Mouse (Mus musculus): ENCODE data around the gene Hist2h3c2.
"Not testable (repeated sequence)": the region's sequence is repeated elsewhere in the genome, so short reads cannot be mapped to it uniquely, and the experiment has no call there.

Gene Hist2h3c2

DNA sequence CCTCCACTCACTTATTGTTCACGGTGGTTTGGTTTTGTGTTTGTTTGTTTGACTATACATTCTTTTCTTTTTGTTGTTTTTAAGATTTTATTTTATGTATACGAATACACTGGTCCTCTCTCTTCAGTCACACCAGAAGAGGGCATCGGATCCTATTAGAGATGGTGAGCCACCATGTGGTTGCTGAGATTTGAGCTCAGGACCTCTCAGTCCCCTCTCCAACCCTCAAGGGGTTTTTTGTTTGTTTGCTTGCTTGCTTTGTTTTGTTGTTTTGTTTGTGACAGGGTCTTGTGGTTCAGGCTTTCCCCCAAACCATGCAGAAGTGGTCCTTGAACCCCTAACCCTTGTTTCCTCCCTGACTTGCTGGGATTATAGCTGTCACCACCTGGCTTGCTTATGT lies 22.7 kb upstream of the Hist2h3c2 start:
- no peak for DNase-seq (ENCODE audit: extremely low spot score, low read depth, low spot score)

DNA sequence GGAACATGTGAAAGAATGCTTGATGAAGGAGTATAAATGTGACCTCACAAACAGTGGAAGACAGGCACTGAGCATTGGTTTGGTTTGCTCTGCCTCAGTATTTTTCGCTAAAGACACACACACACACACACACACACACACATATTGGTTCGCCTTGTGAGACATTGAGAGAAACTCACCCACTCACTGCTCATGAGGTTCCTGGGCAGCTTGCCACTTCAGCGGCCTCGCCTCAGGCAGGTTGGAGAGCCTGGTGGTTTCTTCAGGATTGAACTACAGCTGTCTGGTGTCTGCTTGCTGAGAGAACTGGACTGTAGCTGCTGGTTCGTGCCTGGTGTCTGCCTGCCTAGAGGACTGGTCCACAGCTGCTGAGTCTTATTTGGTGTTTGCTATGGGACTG lies 21.3 kb upstream of the Hist2h3c2 start:
- no peak for DNase-seq (ENCODE audit: extremely low spot score, low read depth, low spot score)

DNA sequence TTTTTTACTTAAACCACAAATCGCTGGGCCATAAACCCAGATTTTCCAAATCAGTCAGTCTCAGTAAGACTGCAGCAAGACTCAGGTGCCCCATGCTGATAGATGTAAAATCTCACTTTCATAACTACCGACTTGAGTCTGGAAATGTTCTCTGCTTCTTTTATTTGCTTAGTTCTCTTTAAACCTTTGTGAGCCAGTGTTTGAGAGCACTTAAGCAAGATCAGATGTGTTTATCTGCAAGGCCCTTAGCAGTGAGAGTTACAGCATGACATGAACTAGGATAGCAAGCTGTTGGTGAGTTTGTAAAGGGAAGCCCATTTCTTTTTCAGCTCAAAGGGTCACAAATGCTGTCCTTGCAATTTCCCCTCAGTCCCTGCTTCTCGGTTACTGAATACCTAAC lies 18.3 kb upstream of the Hist2h3c2 start:
- DNase-seq (ENCODE audit: extremely low spot score, low read depth, low spot score), result no peak

DNA sequence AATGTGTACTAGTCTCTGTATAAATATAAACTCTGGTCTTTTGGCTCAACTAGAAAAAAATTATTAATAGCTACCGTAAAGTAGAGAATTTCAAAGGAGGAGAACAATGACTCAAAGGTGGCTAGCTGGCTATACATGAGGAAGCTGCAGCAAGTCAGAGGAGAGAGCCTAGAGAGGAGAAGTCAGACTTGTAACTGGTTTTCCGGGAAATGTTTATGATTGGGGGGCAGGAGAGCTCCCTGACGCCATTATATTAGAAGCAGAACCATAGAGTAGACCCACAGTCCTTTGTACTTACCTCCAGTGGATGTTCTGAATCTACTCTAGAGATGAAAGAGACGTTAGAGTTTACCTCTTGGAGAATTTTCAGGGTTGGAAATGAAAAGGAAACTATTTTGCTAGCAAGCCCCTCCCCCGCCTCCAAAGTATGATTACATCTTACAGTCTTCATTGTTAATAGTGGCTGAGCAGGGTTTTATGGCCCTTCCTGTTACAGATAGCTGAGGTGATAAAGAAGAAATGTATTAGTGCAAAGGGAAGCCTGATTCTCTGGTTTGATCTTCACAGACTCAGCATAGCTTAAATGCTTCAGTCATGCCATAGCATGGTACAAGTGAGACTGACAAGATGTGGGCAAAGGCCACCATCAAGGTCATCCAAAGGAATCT lies 17.1 kb upstream of the Hist2h3c2 start:
- no peak for DNase-seq (ENCODE audit: extremely low spot score, low read depth, low spot score)

DNA sequence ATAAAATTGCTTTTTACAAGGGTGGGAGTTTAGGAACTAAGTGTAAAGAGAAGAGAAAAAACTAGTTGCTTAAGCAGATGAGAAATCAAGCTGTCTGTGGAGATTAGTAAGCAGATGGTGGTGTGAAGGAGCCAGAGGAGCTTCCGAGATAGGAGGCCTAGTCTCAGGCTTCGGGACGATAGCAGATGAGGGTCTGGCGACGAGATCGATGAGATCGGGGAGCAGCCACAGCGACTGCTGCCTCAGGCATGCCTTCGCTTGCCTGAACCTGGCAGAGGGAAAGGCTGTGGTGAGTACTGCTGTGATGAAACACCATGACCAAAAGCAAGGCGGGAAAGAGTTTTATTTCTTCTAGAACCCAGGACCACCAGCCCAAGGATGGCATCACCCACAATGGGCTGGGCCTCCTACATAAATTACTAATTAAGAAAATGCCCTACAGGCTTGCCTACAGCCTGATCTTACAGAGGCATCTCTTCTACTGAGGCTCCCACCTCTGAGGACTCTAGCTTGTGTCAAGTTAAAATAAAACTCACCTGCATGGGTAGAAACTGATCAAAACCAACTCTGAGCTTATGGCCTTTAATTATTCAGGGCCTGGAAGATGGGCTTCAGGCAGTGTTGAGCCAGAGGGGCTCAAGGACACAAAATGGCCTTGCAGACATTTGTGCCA lies 15.9 kb upstream of the Hist2h3c2 start:
- DNase-seq (ENCODE audit: extremely low spot score, low read depth, low spot score), result no peak

DNA sequence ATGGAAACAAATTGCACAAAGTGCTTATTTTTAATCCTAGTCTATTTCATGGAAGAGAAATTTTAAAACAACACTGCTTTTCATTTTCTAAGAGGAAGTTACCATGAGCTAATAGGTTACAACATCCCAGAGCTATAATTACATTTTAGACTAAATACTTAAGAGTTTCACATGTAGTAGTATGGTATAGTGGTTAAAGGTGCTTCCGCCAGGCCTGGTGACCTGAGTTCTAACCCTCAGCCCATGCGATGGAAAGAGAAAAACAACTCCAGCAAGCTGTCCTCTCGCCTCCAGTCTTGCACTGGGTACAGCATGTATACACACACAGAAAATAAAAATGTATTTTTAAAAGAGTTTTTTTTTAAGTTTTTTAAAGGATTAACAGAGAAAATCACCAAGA lies 12.9 kb upstream of the Hist2h3c2 start:
- no peak for DNase-seq (ENCODE audit: extremely low spot score, low read depth, low spot score)

DNA sequence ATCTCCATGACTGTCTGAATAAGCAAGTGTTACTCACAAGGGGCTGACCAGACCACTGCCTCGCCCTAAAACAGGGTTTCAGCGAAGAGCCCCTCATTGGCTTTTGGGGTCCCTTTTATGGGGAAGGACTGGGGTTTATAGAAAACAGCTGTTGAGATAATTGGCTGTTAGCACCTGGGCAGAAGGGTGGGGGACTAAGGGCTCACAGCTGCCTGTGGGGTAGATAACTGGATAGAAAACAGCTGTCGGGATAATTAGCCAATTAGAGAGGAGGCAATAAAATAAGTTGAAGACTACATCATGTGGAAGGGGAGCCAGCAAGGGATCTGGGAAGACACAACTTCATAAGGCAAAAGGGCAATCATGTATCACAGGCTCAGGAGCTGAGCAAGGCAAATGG lies 12.0 kb upstream of the Hist2h3c2 start:
- no peak for DNase-seq (ENCODE audit: extremely low spot score, low read depth, low spot score)

DNA sequence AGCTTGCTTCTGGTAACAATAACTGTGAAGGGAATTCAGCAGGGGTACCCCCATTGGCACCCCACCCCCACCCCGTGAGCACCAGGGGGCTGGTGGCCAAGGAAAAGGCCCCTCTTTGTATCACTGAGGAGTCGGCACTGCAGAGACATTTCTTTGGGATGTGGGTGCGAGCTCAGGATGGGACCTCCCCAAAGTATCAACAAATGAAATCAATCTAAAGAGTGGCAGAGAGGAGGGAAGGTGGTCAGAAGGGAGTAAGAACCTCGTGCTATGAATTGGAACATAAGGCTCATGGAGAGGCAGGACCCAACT lies 10.1 kb upstream of the Hist2h3c2 start:
- DNase-seq (ENCODE audit: extremely low spot score, low read depth, low spot score), result no peak

DNA sequence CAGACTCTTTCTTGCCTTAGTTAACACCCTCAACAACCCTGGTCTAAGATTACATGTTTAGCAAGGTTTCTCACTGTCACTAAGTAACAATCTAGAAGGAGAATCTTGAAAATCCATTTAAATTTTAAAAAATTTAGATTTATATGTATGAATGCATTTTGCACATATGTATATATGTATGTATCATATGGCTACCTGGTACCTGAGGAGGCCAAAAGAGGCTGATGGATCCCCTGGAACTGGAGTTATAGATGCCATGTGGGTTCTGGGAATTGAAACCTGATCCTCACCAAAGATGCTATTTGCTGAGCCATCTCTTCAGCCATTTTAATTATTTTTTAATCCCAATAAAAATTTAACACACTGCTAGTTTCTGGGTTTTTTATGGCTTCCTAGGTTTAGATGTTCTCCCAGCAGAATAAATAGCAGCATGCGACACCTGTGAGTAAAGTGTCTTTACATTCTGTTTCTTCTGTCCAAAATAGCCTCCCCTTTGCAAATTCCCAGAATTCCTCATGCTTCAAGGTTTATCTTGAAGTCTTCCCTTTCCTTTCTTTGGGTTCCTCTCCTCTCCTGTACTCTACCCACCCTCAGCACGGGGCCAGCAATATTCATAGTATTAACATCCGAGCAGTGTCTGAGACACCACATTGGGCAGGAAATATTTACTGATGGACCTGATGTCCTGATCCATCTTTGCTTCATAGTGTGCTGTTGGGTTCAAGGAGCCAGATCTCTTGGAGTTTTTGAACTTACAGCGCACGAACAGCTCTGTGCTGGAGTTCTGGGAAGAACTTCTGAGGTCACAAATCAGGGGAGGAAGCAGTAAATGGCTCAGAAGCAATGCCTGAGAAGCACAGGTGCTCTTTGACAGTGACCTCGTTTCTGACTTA lies 9.5 kb upstream of the Hist2h3c2 start:
- no peak for DNase-seq (ENCODE audit: extremely low spot score, low read depth, low spot score)

DNA sequence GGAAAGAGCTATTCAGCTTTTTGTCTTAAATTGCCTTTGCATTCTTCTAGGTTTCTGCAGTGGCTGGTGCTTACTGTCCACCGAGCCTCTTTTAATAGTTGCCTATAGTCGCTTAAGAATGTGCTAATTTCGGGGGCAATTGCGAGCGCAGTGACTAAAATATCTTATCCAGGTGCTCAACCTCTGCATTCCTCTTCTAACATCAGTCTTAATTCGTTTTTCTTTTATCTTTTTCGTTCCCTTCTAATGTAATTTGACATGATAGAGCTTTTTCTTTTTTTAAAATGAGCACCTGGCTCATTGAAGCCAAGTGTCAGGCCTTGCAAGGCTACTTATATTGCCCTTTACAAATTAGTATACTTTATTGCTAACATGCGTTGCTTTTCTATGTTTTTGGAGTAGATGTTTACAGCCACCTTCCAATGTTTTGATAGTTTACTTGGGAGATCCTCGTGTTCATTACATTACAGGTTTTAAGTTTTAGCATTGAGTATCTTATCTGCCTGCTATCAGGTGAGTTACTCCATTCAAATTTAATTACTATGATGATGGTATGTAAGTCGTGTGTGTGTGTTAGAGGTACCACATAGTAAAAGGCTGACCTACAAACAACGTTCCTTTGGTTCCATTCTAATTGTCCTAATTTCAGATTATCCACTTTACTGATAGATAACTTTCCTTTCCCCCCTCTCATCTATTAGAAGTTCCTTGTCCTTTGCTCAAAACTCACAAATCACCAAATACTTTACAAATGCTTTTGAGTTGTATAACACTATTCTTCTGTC lies 8.6 kb upstream of the Hist2h3c2 start:
- peak; percentile 46 for DNase-seq (ENCODE audit: extremely low spot score, low read depth, low spot score)

DNA sequence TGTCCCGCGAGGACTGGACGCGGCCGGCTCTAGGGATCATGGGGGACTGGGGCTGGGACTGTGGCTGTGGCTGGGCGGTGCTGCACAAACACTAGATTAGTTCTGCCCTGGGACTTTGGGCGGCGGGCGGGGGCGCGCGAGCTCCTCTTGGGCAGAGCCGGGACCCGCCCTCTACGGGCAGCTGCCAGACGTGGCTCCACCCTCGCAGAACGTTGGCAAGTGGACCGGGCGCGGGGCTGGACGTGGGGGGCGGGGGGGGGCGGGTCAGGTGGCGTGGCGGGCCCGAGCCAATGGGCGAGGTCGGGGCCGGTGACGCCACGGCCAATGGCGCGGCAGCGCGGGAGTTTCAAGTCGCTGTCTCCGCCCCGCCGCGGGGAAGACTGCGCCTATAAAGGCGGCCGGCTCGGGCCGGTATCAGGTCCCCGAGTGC lies 7.5 kb upstream of the Hist2h3c2 start, which contains the start of gene Hist2h3c1:
TSS of gene Hist2h3c1 (plus strand) at position 259 of the 430 bp plus-strand sequence.
- not testable (repeated sequence) for DNase-seq (ENCODE audit: extremely low spot score, low read depth, low spot score)

DNA sequence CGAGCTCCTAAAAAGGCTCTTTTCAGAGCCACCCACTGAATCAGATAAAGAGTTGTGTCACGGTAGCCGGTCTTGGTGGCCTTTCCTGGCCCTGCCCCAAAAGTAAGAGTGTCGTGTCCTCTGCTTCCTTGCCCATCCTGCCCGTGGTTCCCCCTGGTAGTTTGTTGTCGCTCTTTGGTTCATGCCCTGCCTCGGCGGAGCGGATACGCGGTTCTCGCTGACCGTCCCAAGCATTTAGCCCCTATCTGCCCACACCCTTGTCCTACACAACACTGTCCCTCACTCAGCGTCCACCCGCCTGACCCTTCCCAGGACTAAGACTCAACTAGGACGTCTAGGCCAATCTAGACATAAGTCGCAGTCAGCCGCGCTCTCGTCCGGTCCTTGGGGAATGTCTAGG lies 7.1 kb upstream of the Hist2h3c2 start:
- DNase-seq (ENCODE audit: extremely low spot score, low read depth, low spot score), result not testable (repeated sequence)

DNA sequence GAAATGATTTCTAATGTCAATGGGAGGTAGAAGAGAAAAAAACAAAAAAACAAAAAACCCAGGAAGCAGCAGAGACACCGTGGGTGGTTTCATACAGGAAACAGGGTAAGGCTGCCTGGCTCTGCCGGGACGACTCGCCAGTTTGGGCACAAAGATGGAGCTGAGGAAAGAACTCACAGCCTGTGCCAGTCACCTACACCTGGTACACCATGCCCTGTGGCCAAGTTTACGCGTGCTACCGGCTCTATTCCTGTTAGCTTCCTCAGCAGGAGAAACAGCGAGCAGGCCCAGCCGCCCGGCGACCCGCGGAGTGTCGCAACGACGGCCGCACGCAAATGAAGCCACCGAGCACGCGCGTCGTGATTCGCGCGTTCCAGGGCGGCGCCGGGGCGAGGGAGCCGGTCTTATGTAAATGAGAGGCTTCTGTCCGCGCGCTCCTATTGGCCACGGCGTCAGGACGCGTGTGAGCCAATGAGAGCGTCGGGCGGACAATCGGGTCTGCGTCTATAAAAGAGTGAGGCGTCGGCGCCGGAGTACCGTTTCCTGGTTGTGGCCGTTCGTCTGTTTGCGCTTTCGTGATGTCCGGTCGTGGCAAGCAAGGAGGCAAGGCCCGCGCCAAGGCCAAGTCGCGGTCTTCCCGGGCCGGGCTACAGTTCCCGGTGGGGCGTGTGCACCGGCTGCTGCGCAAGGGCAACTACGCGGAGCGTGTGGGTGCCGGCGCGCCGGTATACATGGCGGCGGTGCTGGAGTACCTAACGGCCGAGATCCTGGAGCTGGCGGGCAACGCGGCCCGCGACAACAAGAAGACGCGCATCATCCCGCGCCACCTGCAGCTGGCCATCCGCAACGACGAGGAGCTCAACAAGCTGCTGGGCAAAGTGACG lies 6.3 kb upstream of the Hist2h3c2 start, which contains the start of gene Hist2h2aa1:
TSS of gene Hist2h2aa1 (plus strand) at position 495 of the 884 bp plus-strand sequence.
- not testable (repeated sequence) for DNase-seq (ENCODE audit: extremely low spot score, low read depth, low spot score)

DNA sequence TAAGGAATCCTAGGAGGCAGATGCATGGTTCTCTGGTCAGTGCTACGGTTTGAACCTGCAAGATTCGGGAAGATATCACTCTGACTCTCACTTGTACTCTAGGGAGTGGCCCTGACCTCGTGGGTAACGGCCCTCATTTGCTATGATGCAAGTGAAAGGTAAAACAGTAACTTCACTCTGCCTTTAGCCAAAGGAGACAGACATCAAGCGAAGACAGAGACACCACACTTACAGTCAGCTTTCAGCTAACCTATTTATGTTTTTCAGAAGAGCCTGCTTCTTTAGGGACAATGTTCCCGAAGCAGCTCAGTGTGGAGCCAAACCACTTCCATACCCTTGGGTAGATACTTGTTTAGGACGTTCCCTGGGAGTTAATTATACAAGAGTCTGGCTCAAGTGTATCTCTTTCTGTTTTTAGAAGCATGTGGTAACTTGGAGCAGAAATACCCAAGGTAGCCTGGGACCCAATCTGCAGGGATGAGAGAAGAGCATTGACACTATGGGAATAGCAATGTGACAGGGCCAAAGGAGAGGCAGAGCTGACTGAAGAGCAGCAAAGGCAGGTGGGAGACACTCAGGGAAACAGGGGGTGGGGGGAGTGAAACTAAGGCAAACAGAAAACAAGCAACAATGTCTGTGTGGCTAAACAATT lies 5.1 kb upstream of the Hist2h3c2 start:
- no peak for DNase-seq (ENCODE audit: extremely low spot score, low read depth, low spot score)

DNA sequence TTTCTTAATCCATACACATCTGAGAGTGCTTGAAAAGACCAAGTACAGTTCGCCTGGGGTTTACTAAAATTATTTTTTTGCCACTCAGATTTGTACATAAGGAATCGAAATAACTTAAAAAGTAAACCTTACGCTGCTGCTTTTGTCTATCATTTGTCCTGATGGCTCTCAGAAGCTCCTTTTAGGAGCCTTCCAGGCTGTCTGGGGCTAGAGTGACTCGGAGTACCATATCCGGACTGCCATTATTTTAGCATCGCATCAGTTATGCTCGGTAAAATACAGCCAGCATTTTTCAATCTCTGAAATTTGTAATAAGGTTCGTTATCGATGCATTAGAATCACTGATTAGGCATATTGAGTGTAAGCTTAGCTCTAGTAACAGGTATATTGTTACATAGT lies 1.9 kb upstream of the Hist2h3c2 start:
- DNase-seq (ENCODE audit: extremely low spot score, low read depth, low spot score), result no peak

DNA sequence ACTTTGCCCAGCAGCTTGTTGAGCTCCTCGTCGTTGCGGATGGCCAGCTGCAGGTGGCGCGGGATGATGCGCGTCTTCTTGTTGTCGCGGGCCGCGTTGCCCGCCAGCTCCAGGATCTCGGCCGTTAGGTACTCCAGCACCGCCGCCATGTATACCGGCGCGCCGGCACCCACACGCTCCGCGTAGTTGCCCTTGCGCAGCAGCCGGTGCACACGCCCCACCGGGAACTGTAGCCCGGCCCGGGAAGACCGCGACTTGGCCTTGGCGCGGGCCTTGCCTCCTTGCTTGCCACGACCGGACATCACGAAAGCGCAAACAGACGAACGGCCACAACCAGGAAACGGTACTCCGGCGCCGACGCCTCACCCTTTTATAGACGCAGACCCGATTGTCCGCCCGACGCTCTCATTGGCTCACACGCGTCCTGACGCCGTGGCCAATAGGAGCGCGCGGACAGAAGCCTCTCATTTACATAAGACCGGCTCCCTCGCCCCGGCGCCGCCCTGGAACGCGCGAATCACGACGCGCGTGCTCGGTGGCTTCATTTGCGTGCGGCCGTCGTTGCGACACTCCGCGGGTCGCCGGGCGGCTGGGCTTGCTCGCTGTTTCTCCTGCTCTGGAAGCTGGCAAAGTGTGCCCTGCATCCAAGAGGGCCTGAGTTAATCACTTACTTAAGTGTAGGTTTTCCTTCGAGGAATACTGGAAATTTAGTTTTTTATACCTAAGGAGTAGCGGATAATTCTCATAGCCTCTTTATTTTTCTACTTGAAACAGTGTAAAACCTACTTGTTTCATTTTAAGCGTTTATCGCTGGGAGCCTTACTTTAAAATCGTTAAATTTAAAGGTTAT lies 1.2 kb upstream of the Hist2h3c2 start, which contains the start of gene Hist2h2aa2:
TSS of gene Hist2h2aa2 (minus strand) at position 328 of the 850 bp plus-strand sequence.
- not testable (repeated sequence) for DNase-seq (ENCODE audit: extremely low spot score, low read depth, low spot score)

DNA sequence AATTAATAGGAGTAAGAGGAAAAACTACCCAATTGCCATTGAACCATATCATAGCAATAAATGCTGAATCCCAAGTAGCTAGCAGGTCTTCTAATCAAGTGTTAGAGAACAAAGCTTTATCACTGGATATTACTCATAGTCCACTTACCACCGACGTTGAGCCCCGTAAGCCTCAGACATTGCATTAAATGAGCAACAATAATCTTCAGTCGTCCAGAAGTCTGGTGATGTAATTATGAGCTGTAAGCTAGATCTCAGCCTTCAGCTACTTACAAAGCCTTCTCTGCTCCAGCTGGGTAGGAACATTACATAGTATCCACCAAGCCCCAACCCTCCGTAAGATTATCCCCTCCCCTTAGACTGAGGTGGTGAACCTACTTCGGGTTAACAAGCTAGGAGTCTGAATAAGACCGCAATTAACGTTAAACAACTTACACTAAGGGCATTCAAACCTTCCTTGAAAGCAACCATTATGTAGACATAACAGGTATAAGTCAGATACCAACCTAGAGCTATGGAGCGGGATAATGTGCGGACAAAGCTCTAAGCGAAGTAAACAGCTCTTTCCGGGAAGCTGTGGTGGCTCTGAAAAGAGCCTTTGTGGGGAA lies 919 bp downstream of the Hist2h3c2 start:
- no peak for DNase-seq (ENCODE audit: extremely low spot score, low read depth, low spot score)

DNA sequence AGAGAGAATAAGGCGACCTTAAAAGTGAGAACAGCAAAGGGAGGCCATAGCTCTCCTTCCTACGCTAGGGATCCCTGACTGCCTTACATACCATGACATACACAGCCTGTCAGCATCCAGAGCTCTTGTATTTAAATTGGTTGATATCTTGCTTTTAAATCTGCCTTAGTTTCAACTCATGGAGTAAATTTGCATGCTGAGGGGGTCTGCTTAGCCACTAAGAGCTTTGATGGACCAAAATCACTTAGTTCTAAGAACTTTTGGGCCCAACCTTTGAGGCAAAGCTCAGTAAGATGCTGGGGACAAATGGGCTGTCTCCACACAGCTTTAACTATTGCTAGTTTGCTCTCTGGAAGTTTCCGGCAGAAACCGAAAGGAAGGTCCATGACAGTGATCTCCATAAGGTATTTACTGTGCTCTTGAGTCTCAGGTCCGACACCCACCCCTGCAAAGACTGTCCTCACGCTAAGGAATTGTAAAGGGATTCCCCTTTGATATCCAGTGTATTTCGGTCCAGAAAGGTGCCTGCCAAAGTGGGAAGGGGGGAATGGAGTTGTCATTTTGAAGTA lies 1.5 kb downstream of the Hist2h3c2 start:
- DNase-seq (ENCODE audit: extremely low spot score, low read depth, low spot score), result no peak

Measured in hindlimb bud, embryonic 11.5 days (tissue).